Mouse (Mus musculus): ENCODE results near the gene St3gal5. TPM values are rescaled to one million over a fixed set of nuclear protein-coding genes. Genes with fewer than 3 reads are reported as not detected.

The St3gal5 gene
- total RNA-seq, 2 experiments from 2014 or later: 98.0 to 105 TPM

DNA sequence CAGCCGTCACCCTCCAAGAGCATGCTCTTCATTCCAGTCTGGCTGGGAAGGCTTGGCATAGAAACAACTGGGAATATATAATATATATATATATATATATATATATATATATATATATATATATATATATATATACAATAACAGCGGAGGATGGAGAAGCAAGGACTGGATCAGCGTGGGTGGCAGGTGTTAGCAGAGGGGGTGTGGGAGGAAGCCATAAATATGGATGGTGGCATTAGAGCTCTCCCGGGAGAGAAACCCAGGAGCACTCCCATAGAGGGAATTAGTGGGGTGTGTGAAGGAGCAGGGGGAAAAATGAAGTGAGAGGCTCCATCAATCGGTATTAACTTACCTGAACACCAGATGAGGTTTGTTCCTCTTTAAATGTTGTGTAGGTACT lies 2.8 kb downstream of the St3gal5 start:
- H3K4me3 ChIP-seq: no peak overlapping the region
- no peak for DNase-seq
- intact Hi-C loops (cut with DNase I): no loop called here
- no peak overlapping the region for H3K27ac ChIP-seq
- TF ChIP-seq CTCF (IDR thresholded peaks at IDR 0.05): no peak

DNA sequence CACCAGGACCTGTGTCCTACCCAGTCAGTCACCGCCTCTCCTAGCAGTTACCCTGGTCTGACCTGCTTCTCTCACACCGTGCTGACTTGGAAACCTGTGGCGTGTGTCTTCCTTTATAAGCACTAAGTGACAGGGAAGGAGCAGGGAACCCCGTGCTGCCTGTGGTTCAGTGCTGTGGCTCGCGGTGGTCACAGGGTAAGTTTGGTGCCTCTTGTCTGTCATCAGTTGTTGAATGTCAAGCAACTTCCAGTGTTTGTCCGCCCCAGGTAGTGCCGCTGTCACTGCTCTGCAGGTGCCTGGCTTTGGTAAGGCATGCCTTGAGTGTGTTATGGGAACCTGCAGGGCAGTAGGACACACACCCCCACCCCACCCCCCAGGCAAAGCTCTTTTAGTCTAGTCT lies 3.5 kb downstream of the St3gal5 start:
- no peak overlapping the region for H3K4me3 ChIP-seq
- no peak for DNase-seq
- H3K27ac ChIP-seq: peak overlapping the region; percentile 25; the same call in 1 of the 2 replicates
- intact Hi-C loops (cut with DNase I): no loop called here
- TF ChIP-seq CTCF (IDR thresholded peaks at IDR 0.05): no peak

DNA sequence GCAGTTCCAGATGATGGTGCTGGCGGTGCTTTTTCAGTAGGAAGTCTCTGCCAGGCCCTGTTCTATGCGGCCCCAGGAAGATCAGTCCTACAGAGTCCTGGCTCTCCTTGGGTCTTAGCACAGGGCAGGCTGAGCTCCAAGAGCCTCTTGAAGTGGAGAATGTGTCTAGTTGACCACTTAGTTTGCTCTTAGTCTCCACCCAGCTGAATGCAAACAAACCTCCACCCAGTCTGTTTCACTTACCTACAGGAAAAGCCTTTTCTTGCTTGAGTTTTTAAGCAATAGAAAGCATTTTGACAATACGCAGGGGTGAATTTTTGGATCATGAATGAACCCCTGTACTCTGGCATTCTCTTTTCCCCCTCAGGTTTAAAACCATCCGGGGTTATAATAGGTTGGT lies 4.0 kb downstream of the St3gal5 start:
- H3K27ac ChIP-seq: no peak overlapping the region
- no peak for TF ChIP-seq CTCF (IDR thresholded peaks at IDR 0.05)
- intact Hi-C loops (cut with DNase I): no loop called here
- no peak overlapping the region for H3K4me3 ChIP-seq
- DNase-seq: no peak

DNA sequence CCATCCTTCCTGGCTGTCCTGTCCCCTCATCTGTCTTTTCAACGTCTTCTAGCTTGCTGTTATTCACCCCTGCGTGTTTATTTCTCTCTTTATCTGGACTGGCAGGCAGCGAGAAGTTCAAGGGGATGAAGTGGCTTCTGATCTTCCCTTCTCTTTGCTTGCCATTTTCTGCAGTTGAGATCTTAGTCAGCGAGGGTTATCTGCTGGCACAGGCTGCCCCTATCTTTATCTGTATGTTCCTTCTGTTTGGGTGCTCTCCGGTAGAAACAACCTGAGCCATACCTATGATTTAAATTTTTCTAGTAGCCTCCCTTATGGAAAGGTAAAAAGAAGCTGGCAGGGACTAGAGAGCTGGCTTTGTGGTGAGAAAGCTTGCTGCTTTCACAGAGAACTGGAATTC lies 4.7 kb downstream of the St3gal5 start:
- H3K27ac ChIP-seq: no peak overlapping the region
- TF ChIP-seq CTCF (IDR thresholded peaks at IDR 0.05): no peak
- no peak overlapping the region for H3K4me3 ChIP-seq
- DNase-seq: no peak
- intact Hi-C loops (cut with DNase I): no loop called here

DNA sequence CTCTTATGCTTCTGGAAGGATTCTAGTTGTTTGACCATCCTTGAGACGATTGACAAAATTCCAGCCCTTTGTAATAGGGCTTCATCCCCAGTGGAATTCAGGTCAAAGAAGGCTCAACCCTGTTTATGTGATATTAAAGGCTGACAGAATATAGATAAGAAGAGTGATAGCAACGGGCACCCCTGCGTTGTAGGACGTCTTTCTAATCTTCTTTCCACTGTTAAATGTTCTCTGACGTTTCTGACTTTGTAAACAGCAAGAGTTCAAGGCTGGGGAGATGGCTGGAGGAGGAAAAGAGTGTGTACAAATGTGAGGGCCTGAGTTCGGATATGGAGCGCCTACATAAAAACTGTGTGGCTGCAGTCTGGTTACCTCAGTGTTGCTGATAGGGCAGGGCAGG lies 7.1 kb downstream of the St3gal5 start:
- H3K27ac ChIP-seq: peak overlapping the region; percentile 12; the same call in 1 of the 2 replicates
- TF ChIP-seq CTCF (IDR thresholded peaks at IDR 0.05): no peak
- intact Hi-C loops (cut with DNase I): no loop called here
- no peak for DNase-seq
- H3K4me3 ChIP-seq: no peak overlapping the region

DNA sequence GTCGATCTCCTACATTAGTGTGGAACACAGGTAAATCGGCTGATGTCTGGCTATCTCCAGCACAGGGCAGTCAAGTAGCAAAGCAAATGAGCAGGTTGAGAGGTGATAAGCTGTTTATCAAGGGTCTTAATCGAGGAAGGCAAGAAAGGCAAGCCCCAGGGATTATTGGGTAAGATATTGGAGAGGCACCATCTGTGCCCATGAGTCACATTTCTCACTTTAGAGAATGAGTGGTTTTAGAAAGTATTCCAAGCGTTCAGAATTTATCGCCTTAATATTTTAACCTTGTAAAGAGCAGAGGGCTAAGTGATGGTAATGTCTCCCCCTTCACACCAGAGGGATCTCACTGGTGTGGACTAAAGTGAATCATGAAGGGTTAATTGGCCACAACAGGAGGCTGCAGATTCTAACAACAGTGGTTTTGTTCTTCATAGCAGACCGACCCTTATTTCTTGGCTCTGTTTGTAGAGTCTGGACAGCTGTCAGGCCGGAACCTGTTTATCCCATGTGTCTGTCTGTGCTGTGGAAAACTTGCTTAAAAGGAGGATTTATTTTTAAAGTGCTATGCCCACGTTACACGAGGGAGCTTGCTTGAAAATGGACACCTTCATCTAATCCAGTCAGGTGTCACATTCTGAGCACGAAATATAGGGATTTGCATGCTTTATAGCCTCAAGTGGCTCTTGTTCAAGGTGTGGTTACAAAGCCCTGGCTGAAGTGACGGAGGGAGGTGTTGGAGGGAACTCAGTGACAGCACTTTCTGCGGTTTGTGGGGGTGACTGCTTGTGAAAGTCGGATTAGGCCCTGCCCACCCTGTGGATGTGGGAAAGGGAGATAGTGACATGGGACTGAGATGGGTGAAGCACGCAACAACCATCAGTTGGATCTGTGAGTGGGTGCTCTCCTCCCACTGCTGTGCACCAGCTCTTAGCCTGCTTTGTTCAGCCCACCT lies 11.8 kb downstream of the St3gal5 start:
- no peak for TF ChIP-seq CTCF (IDR thresholded peaks at IDR 0.05)
- intact Hi-C loops (cut with DNase I): no loop called here
- no peak overlapping the region for H3K4me3 ChIP-seq
- H3K27ac ChIP-seq: peak overlapping the region; percentile 65
- DNase-seq: no peak

DNA sequence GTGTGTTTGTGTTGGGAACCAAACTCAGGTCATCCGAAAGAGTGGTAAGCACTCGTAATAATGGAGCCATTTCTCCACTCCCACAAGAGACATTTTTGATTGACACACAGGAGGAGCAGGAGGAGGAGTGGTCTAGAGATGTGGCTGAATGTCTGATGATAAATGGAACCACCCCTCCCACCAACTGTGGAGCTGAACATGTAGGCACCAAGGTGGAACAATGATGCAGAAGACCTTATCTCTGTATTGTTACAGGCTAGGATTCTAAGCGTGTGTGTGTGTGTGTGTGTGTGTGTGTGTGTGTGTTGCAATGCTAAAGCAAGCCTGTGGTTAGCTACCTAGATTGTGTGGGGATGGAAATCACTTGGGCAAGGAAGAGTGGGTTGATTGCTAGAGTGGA lies 13.2 kb downstream of the St3gal5 start:
- Histone ChIP-seq H3K27ac (no peak overlapping the region), H3K4me3 (no peak overlapping the region)
- no peak for TF ChIP-seq CTCF (IDR thresholded peaks at IDR 0.05)
- no peak for DNase-seq
- intact Hi-C loops (cut with DNase I): no loop called here

DNA sequence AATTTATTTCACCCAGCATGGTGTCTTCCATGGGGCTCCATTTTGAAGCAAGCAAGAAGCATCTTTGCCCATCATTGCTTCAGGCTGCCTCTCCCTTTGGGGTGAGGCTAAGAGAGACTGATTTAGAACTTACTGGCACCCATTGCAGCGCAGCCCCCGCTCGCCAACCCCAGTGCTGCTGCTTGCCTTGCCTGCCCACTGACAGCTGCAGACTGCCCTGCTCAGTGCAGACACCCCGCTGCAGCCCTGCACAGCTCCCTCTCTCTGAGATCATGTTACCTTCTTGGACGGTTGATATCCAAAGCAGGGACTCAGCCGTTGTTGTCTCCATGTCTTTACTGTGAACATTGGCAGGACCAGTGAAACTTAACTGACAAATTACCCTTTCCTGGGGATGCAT lies 15.2 kb downstream of the St3gal5 start:
- TF ChIP-seq CTCF (IDR thresholded peaks at IDR 0.05): no peak
- H3K4me3 ChIP-seq: peak overlapping the region; percentile 46
- intact Hi-C loops (cut with DNase I): no loop called here
- DNase-seq: peak; percentile 59
- H3K27ac ChIP-seq: peak overlapping the region; percentile 28

DNA sequence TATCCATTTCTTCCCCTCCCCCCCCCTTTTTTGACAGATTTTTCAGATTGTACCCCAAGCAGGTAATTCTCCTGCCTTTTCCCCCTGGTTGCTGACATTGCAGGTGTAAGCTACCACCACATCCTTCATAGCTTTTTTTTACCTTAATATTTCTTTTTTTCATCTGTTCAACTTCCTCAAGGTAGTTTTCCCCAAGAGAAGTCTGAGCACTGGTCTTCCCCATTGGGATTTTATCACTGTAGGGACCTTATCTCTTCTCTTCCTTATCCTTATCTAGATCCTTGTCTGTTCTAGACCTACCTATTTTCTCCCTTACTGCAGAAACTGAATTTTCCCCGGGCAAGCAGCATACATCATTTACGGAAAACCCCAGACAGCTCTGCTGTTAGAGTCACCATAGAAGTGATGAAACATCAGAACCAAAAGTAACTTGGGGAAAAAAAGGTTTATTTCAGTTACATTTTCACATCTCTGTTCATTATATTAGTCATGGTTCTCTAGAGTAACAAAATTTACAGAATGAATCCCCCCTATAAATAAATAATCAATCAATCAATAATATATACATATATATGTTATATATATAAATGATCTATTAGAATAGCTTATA lies 15.8 kb downstream of the St3gal5 start:
- TF ChIP-seq CTCF (IDR thresholded peaks at IDR 0.05): no peak
- peak overlapping the region; percentile 28; the same call in 1 of the 2 replicates for H3K27ac ChIP-seq
- intact Hi-C loops (cut with DNase I): no loop called here
- DNase-seq: no peak
- H3K4me3 ChIP-seq: no peak overlapping the region; the same call in 1 of the 2 replicates

DNA sequence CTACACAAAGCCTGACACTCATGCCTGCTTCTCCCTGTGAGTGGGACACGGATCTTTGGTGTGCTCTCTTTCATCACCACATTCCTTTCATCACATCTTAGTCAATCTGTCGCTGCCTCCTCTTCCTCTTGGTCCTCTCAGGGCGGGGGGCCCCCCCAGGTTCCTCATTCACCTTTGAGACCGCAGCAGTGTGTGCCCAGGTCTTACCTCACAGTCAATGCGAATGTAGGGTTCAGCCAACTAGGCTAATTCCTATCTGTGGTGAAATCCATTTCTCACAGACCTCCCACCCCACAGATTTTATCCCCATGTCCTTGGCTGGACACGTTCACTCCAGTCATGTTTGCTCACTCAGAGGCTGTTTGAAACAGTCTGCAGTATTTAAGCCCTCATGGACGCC lies 17.5 kb downstream of the St3gal5 start:
- Histone ChIP-seq H3K27ac (peak overlapping the region; percentile 46; the same call in 1 of the 2 replicates), H3K4me3 (peak overlapping the region; percentile 7; the same call in 1 of the 2 replicates)
- intact Hi-C loops (cut with DNase I): no loop called here
- no peak for DNase-seq
- TF ChIP-seq CTCF (IDR thresholded peaks at IDR 0.05): no peak

DNA sequence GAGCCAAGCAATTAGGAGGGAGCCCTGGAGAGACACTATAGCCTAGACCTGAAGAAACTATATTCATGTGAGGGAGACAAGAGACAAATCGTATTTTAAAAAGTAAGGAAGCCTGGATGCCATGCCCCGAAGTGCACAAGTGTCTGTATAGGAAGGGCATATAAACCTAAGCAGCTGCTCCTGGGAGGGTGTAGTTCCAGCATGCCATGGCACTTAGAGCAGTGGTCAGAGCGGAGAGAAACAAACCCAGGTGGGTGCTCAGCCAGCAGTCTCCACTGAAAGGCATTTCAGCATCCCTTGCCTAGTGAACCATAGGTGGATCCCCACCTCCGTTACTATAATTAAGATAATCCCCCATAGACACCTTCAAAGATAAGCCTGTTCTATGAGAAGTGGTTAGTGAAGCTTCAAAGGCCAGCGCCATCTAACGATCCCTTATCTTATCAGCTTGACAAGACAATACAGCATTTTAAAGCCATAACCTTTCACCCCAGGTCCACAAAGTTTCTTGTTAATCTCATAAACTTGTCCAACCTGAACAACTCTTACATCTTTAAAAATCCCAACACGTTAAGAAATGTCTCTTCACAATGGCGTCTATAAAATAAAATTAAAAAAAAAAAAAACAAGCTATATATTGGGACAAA lies 20.1 kb downstream of the St3gal5 start:
- intact Hi-C loops (cut with DNase I): no loop called here
- DNase-seq: no peak

DNA sequence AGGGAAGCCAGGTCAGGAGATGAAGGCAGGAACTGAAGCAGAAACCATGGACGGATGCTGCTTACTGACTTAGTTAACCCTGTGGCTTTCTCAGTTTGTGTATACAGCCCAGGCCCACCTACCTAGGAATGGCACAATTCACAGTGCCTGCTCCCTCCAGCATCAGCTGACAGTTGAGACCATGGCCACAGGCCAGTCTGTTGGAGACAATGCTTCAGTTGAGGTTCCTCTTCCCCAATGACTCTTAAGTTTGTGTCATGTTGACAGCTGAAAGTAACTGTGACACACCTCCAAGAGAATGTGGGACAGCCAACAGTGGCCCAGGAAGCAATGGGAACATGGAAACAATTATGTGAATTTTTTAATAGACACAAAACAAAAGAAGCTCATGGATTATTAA lies 22.5 kb downstream of the St3gal5 start:
- intact Hi-C loops (cut with DNase I): loop anchor here (5.0 kb wide), 1 partner anchor 42 kb away; no protein-coding TSS in a partner anchor
- no peak for TF ChIP-seq CTCF (IDR thresholded peaks at IDR 0.05)
- Histone ChIP-seq H3K27ac (no peak overlapping the region), H3K4me3 (no peak overlapping the region)
- DNase-seq: no peak

More for the DNA sequence above, 20.1 kb downstream of the St3gal5 start:
- H3K4me3 ChIP-seq: peak overlapping the region; percentile 41
- no peak for TF ChIP-seq CTCF (IDR thresholded peaks at IDR 0.05)
- H3K27ac ChIP-seq: peak overlapping the region; percentile 35

DNA sequence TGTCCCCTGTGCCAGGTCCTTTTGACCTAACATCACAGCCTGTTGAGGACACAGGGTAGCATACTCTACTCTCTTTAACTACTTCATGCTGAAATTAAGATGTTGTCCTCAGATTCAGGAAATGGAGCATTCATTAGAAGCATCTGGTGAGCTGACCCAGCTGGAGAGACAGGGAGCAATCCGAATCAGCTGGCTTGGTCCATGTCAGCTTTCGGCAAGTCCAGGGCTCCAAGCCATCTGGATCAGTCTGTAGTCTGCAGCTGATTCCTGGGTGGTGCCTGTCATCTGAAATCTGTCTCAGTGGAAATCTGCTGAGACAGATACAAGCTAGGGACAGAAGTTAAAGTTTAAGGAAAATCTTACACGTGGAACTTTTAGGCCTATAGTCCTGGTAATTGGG lies 23.9 kb downstream of the St3gal5 start:
- DNase-seq: peak; percentile 75

More for the DNA sequence above, 23.9 kb downstream of the St3gal5 start:
- no peak for TF ChIP-seq CTCF (IDR thresholded peaks at IDR 0.05)
- Histone ChIP-seq H3K27ac (peak overlapping the region; percentile 72), H3K4me3 (no peak overlapping the region)
- intact Hi-C loops (cut with DNase I): loop anchor here (5.0 kb wide), 1 partner anchor 41 kb away; no protein-coding TSS in a partner anchor

All from gastrocnemius, adult 2 months (tissue).